Mouse (Mus musculus): ENCODE measurements around the gene Ppib.

Gene Ppib

DNA sequence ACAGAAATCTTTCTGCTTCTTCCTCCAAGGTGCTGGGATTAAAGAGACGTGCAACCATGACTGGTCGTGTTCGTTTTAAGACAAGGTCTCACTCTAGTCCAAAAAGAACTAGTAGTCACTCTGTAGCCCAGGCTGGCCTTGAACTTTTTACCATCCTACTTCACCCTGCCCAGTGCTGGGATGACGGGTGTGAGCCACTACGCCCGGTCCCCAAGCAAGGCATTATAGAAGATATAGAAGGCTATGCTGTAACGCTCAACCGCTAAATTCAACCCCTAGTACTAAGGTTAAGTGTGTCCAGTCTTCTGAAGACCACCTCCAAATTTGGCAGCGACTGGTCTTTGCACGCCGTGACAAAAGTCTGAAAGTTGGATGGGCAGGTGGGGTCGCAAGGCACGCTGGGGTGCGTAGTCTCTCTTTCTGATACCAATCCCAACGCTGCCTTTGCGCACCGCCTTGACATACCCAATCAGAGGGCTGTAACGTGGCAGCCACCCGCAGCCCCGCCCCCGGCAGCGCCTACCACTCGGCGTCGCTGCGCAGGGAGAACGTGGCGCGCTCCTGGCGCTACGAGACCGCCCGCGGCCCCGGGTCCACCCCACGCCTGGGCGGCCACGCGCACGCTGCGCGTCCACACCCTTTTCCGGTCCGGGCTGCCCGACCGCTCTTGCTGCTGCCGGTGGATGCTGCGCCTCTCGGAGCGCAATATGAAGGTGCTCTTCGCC, at the start of gene Ppib:
Gene Ppib (plus strand): TSS at position 640 of the 725 bp plus-strand sequence.
- DNase-seq = peak; percentile 98

DNA sequence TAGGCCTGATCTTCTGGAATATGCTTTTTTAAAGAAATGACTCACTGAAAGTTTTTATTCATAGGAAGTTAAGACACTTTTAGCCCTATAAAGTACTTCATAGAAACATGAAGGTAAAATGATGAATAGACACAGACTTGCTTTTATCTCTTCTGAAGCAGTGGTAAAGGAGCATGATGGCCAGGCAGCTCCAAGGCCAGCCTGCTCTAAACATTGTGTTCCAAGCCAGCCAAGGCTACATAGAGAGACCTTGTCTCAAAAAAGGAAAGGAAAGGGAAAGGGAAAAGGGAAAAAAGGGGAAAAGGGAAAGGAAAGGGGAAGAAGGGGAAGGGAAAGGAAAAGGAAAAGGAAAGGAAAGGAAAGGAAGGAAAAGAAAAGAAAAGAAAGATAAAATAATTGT, 39.4 kb upstream of the Ppib start:
- no peak for DNase-seq

DNA sequence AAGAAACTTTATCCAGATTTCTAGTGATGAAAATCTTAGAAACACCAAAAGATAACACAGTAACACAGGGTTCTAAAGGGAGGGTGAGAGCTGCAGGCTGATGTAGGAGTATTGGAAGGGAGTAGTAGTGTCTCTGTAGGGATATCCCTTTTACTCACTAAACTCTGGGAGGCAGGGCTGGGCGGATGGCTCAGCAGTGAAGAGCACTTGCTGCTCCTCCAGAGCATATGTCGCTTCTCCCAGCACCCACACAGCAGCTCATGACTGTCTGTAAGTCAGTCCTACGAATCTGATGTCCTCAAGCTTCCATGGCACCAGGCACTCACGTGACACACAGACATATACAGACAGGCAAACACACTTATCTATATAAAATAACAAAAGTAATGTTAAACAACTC, 21.9 kb upstream of the Ppib start:
- DNase-seq = no peak

DNA sequence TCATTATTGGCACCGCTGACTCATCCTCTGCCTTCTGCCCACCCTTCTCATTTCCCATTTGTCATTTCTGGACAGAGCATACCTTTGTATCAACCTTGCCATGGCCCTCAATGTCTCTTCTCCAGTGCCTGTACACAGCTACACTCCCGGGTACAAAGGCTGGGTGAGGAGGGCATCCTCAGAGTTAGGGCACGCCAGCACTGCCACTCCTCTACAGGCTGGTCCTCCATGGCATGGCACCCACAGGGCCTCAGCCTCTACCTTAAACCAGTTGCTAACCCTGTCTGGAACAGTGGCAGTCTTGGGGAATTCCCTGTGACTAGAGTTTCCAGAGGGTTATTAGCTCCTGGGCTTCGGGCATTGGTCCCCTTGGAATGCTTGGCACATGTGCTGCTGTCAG, 21.4 kb upstream of the Ppib start:
- no peak for DNase-seq

DNA sequence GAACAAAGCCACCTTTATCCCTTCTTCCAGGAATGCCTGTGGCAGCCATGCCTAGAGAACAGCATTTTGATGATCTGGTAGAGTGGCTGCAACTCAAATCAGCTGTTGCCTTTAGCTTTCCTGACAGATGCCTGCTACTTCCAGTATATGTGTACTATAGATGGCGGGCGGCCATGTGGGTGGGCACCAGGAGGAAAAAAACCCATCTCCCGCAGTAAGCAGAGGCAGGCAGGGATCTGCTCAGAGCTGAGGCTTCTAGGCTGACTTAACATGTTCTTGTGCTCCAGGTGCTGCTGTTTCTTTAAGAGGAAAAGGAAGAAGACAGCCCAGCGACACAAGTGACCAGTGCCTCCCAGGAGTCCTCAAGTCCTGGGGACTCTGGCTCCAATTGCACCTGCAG, 20.7 kb upstream of the Ppib start:
- no peak for DNase-seq

DNA sequence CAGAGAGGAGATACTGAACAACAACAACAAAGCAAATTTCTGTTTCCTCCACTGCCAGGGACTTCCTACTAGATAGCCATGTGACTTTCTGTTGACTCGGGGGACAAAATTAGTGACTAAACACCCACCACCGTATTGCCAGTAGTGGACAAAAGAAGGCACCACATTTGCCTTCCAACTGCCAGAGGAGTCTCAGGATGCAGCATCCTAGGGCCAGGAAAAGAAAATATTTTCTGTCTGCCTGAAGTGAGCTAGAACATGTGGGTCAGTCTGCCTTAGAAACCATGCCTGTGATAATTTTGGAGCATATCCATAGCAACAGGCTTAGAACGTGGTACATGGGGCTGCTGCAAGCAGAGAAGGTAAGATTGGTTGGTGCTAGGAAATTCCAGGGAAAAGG, 19.2 kb upstream of the Ppib start:
- no peak for DNase-seq

DNA sequence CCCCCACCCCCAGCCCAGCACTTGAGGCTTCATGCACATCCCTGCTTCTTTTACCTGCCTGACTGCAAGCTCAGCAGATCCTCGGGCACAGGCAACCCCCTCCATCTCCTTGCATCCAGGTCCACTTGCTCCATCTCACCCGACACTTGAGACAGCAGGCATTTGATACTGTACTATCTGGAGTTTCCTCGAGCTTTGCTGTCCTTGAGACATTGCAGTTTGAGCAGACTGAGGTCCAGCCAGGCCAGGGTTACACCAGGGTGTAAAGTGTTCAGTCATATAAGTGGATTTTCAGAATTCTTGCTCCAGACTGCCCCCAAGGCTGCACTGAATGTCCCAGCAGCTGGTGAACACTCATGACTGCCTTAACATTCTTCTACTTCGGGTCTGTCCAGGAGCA, 17.7 kb upstream of the Ppib start:
- DNase-seq = no peak

DNA sequence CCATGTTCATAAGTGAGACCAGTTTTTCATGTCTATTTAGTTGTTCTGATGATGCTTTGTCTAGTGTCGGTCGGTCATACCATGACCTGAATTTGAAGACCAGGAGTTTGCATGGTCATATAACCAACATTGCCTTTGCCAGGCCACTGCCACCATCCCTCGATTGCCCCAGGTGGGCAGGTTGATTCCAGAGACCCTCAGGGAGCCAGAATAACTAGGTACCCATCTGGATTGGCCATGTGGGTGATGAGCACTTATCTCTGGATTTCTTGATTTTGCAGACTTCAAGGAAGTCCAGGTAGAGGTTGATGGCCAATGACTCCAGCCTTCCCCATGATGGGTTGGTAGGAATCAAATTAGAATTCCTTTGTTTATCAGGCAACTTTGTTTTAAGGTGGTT, 16.8 kb upstream of the Ppib start:
- DNase-seq = no peak

DNA sequence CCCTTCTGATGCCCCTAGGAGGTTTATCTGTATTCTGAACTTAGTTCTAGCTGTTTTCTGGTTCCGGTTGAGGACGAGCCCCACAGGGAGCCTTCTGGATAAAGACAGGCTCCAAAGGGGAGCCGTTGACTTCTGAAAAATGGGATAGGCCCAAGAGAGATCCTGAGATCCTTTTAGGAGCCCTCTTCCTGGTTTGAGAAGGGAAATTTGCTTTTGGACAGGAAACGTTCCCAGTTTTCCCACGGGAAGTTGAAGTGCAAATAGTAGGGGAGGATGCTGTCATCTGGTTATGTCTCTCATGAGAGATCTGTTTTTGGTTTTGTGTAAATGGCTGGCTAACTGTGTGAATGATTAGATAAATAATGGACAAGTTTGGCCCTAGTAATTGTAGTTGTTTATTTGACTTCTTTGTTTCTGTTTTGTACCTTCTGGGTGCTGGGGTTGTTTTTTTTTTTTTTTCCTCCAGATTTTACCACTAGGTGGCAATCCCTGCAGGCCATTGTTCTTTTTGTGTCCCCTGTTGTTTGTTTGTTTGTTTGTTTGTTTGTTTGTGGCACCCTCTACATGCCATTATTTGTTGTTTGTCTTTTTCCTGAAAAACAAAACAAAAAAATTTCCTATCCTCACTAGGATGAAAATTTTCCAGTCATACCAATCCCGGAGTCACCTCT, 10.0 kb upstream of the Ppib start:
- DNase-seq = no peak

DNA sequence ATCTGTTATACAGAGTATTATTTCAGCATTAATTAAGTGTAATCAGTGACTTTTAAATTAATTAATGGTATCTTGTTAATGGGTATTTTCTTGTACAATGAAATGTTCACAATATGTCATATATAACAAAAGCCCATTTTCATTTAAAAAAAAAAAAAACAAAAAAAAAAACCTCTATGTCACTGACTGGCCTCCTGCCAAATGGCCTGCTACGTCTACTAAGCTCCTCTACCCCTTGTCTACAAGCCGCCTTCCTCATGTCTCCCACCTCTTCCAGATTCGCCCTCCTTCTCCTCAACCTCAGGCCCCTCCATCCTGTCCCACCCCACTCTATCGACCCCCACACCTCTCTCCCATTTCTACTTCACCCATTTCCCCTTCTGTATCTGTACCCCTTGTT, 8.5 kb upstream of the Ppib start:
- DNase-seq = no peak

DNA sequence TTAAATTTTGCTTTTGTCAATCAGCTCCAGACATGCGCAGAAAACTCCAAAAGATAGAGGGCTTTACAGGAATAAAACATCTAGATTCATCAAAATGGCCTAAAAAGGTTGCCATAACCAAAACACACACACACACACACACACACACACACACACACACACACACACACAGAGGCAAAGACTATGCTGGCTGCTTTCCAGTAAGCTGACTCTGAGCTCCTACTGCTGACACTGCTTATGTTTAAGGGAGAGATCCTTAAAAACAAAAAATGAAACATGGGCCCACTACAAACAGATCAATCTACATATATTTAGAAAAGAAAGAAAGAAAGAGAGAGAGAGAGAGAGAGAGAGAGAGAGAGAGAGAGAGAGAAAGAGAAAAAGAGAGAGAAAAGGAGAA, 7.3 kb upstream of the Ppib start:
- no peak for DNase-seq

DNA sequence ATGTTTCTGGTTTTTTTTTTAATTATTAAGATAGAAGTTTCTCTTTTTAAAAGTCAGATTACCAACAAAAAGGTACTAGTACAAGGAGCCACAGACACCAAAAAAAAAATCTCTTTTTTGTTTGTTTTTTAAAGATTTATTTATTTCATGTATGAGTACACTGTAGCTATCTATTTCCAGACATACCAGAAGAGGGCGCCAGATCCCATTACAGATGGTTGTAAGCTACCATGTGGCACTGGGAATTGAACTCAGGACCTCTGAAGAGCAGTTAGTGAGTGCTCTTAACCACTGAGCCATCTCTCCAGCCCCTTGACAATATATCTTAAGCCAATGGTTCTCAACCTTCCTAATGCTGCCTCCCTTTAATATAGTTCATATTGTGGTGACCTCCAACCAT, 6.4 kb upstream of the Ppib start:
- no peak for DNase-seq

DNA sequence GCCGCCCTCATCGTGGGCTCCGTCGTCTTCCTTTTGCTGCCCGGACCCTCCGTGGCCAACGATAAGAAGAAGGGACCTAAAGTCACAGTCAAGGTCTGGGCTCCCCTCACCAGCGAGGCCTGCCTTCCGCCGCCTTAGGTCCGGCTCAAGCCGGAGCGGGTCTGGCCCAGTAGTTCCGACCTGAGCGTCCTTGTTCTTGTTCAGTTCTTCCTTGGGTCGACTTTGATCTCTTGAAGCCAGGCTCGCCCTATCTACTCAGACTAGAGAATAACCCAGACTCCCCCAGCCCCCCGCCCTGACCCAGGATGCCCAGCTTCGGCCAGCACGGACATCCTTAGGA, 256 bp downstream of the Ppib start:
- DNase-seq = no peak

DNA sequence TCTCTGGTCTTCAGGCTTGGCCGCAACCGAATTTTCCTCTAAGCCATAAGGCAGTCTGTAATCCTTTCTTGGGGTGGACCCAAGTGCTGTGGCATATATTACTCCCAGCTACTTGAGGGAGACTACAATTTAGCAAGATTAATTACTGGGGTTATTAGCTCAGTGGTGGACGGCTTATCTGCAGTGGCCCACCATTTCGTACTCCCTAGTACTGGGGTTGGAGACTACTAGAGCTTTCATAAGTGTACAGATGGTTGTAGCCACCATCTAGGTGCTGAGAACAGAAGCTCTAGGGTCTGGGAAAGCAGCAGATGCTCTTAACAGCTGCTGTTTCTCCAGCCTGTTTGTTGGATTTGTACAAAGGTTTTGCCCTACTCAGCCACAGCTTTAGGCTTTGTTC, 964 bp downstream of the Ppib start:
- DNase-seq = peak; percentile 12

DNA sequence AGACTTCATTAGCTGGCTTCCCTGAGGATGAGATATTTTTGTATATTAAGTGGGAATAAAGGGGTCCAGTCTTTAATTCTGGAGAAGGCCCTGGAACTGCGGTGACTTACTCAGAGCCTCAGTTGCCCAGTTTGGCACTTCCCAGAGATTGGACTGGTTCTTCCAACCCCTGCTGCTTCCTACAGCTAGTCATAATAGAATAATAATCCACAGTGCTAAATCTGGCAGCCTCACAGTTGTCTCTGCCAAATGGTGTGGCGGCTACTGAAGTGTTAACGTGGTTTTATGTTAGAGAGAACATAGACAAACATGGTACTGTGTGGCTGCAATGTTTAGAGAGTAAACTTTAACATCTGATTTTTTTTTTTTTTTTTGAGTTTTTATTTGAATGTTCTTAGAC, 1.6 kb downstream of the Ppib start:
- DNase-seq = peak; percentile 20

DNA sequence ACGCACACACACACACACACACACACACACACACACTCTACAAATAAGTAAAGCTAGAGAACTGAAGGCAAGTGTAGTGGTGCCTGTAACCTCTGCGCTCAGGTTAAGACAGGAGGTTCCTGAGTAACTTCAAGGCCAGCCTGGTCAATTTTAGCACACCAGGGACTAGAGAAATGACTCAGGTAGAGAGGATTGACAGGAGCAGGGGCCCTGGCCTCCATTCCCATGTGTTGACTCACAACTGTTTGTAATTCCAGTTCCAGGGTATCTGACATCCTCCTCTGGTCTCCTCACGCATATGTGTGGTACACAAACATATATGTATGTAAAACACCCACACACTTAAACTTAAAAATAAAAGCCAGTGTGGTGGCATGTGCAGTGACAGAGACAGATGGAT, 3.4 kb downstream of the Ppib start:
- no peak for DNase-seq

DNA sequence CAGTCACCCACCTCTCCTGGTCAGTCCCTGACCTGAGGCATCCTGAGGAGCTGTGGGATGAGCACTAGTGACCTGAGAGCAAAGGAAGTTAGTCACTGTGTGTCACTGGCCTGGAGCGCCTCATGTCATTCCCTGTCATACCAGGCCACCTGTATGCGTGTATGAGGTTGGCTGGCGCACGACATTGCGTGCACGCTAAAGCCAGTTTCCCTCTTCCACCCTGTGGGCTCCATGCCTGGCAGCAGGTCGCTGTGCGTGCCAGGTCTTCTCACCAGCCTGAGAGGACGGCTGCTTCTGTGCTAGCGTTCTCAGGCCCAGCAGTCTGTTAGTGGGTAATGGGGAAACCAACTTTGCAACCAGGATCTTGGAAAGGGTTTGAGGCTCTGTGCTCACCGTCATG, 4.3 kb downstream of the Ppib start:
- DNase-seq = no peak

DNA sequence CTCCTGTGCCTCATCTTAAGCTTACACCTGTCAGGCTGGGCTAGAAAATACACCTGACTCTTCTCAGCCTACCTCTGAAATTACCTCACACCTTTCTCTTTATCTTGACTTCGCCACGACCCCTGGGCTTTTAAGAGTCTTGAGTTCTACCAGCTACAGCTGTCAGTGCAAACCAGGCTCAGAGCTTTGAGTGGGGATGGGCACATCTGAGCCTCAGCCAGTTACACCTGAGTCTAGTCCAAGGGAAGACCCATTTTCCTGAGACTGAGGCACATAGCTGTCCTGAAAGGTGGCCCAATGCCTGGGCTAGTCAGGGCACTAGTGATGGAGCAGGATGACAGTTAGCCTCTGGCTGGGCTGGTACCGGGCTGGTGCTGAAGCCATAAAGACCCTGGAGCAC, 6.8 kb downstream of the Ppib start:
- DNase-seq = no peak

DNA sequence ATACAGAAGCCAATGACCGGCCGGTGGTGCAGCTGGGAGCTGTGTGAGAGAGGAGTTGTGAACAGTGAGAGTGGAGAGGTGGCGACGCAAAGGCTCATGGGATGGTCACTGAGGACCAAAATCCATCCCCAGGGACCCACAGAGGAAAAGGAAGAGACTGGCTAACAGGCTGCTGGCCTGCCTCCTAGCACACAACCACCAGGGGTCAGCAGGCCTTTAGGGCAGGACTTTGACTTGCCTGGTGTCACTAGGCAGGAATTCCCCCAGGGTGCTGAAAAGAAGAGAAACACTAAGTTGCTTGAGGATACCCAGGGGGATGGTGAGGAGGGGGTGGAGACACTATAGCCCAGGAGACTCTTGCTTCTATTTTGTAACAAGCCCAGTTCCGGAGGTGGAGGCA, 7.5 kb downstream of the Ppib start:
- peak; percentile 36 for DNase-seq

DNA sequence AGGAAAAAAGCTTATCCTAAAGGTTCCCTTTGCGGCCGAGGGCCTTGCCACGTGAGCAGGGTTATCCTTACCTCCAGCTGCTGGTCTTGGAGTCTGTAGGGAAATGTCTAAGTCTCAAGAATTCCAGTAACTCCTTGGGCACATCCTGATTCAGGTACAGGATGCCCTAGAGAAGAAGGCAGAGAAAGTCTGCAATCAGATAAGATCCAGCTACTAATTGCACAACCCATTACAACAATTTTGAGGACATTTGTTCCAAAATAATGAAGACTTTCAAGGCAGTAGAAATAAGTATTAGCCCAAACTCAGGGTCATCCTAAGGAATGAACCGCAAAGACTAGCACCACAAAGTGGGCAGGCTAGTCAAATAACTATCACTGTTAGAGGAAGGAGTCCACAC, 8.0 kb downstream of the Ppib start:
- DNase-seq = no peak

DNA sequence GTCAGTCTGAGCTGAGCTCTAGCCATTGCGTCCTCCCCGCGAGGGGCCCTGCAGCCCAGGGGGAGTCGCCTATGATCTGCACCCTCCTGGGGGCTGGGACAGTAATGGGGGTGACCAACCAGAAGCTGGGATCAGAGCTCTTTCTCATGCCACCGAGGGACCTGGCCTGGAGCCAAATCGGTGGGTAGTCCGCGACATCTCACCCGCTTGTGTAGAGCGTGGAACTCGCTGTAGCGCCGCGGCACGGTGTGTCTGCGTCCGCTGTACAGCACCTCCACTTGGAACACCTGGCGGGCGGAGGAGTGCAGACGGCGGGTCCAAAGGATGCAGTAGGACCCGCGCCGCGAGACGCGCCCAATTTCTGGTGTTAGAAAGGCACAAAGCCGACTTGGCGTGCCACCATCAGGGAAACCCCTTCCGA, 9.0 kb downstream of the Ppib start:
- DNase-seq = peak; percentile 48

DNA sequence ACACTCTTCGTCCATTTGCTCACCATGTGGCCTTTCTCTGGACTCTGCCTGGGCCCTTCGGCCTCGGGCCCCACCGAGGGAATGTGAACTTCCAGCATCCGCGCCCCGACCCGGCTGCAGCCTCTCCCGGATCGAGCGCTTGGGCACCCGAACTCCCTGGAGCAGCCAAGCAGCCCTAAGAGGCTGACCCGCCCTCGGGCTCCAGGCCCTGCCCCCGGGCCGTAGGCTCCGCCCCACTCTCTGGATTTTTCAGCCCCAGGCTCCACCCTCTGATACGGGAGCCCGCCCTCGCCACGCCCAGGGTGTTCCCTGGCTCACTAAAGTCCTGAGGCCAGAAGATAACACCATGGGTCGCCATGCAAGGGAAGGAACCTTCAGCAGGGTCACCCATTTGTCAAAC, 9.6 kb downstream of the Ppib start, which contains the start of gene Snx22:
Gene Snx22 (minus strand): TSS at position 137 of the 400 bp plus-strand sequence.
- peak; percentile 89 for DNase-seq

DNA sequence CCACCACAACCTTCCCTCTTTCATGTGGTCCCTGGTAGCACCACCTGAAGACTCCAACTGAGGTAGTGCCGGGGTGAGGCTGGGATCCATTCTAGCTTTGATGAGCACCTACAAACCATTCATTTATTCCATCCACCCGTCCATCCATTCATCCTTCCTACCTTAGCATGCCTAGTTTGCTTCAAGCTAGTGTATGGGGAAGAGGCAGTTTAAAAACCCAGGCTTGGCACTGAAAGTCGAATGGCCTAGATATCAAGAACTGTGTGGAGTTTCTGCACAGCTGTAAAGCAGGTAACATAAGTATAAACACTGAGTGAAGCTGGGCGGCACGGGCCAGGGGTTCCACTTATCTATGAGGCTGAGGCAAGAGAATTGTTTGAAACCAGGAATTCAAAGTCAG, 10.1 kb downstream of the Ppib start:
- DNase-seq = no peak

DNA sequence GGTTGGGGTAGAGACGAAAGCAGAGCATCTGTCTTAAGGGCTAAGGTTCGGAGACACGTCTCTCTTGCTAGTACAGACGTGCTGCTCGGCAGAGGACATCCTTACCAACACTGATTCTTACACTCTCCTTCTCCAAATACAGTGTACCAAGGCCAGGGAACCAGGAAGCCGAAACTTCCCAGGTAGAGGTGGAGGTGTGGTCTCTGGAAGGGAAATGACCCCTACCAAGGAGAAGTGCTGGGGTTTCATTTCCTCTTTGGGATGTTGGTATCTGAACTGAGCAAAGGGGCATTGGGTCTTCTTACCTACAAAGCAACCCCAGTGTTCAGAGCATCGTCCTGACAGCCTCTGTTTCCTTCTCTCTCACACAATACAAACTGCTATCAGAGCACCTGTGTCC, 12.7 kb downstream of the Ppib start:
- no peak for DNase-seq

DNA sequence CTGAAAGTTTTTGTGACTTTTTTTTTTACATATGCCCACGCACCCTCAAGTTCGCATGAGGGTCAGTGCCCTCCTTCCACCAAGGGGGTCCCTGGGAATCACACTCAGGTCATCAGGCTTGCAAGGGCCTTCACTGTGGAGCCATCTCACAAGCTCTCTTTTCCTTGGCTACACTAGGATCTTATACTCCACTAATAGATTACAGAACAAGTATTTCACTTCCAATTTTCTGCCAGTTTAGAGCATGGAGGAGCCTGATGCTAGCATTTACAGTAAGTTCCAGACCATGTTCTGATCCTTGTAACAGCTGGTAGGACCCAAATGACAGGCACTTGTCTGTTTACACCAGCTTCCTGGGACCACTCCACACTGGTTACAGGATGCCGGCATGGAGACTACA, 18.1 kb downstream of the Ppib start:
- DNase-seq = no peak
